Mouse (Mus musculus) thymus, adult 2 months (tissue): Measurements from ENCODE around the gene H1f0. TPM values are rescaled to one million over a fixed set of nuclear protein-coding genes. Genes with fewer than 3 reads are reported as not detected.

Experiments used
- DNase-seq: peaks from one replicate; pipeline ENCODE4 v3.0.0; 2021
- H3K27ac ChIP-seq: fragments of 200-500 bp; 2 replicates; pipeline ENCODE4 v1.5.1; 2012; ENCODE audit warnings: low read length, control low read depth; ENCODE audit not compliant: control insufficient read depth, insufficient read depth
- H3K27me3 ChIP-seq: fragments of 200-500 bp; 2 replicates; pipeline ENCODE4 v1.6.1; 2012; ENCODE audit warnings: mild to moderate bottlenecking, low read length, moderate library complexity, mixed read lengths; ENCODE audit not compliant: control insufficient read depth, insufficient read depth
- H3K36me3 ChIP-seq: fragments of 200-500 bp; 2 replicates; pipeline ENCODE4 v1.6.1; 2012; ENCODE audit warnings: mild to moderate bottlenecking, low read length, moderate library complexity; ENCODE audit not compliant: control insufficient read depth, insufficient read depth
- H3K4me1 ChIP-seq: fragments of 200-500 bp; replicated peaks from 2 replicates; pipeline ENCODE4 v1.6.1; 2012; ENCODE audit warnings: low read length; ENCODE audit not compliant: control insufficient read depth, insufficient read depth
- H3K4me3 ChIP-seq: fragments of 200-500 bp; 2 replicates; pipeline ENCODE4 v1.5.1; 2012; ENCODE audit warnings: mild to moderate bottlenecking, low read length, control low read depth, moderate library complexity; ENCODE audit not compliant: control insufficient read depth, insufficient read depth
- CTCF ChIP-seq: fragments of 200-500 bp; IDR thresholded peaks from 2 replicates; pipeline ENCODE4 v1.5.1; 2012; ENCODE audit warnings: mild to moderate bottlenecking, control low read depth, low read length, moderate library complexity, borderline replicate concordance; ENCODE audit not compliant: control insufficient read depth, poor library complexity, insufficient read depth; ENCODE audit errors: extremely low read depth
- POLR2A ChIP-seq: fragments of 200-500 bp; IDR thresholded peaks from 2 replicates; pipeline ENCODE4 v1.6.1; 2012; ENCODE audit warnings: mild to moderate bottlenecking, low read length, control low read depth, moderate library complexity; ENCODE audit not compliant: control insufficient read depth, poor library complexity, insufficient read depth; ENCODE audit errors: extremely low read depth
- WGBS: fragments of 180-500 bp; shearing (Covaris S2); methylation state at CpG from one replicate; pipeline ENCODE4 v1.1.7; 2018; 5-methylcytosine and 5-hydroxymethylcytosine counted together
- polyA plus RNA-seq: library from polyadenylated mRNA; depleted of rRNA; stranded (reverse); fragments of >200 nt; gene quantifications from 2 replicates; pipeline ENCODE4 v1.2.3, GENCODE M21; 2012

The H1f0 gene
- polyA plus RNA-seq, 1 experiment: 35.7 TPM

DNA sequence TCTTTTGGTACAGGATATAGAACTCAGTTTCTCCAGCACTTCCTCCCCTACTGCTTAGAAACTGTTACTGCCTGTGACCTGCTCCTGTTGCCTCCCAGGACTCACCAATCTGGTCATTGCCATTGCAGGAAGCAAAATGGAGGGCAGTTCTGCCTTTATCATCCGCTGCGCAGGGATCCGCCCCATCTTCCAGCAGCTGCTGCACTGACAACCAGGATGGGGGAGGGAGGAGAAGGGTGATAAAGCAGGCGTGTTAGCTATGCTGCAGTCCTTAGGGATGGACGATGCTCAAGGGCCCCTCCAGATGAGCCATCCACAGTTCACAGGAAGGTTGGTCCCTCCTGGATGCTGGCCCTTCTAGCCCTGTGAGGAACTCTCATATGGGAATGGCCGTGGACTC, 29.6 kb downstream of the H1f0 start:
- 98% methylated on average over 6 of the region's 6 CpGs for WGBS
- no peaks in the 10 kb centered on the region; the same call in 1 of the 2 replicates for H3K4me1 ChIP-seq
- no peak for TF ChIP-seq CTCF
- TF ChIP-seq POLR2A: no peak

DNA sequence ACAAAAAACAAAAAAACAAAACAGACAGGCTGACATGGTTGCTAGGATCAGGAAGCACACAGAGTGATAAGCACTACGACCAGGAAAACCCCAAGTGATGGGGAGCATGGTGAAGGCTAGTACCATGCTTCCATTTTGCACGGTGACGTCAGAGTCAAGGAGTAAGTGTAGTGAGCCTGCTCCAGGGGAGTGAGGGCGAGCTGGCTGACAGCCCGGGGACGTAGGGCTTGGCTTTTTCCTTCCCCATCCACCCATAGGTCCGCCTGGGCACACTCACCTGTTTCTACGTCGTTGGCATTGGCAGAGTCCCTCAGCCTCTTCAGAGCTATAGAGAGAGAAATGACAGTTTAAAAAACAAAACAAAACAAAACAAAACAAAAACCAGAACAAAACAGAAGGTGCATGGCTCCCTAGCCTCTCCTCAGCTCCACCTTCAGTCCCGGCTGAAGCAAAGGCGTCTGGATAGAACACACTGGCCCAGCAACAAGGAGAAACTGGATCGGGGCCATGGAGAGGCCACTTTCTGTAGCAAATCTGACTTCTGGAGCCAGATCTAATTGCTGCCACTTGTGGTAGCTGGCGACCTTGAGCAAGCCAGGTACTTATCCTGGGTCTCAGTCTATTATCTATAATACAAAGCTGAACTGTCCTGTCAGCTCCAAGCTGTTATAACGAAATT, 32.8 kb downstream of the H1f0 start:
- 96% methylated on average over 14 of the region's 14 CpGs for WGBS
- Histone ChIP-seq H3K27me3 (no peaks in the 10 kb centered on the region), H3K27ac (no peak overlapping the region), H3K4me1 (peaks cover 2% of the 10 kb centered on the region; the same call in 1 of the 2 replicates), H3K36me3 (peaks cover 25% of the 10 kb centered on the region), H3K4me3 (no peak overlapping the region)
- TF ChIP-seq CTCF: no peak
- TF ChIP-seq POLR2A: no peak
- DNase-seq: no peak

More for the DNA sequence above, 29.6 kb downstream of the H1f0 start:
- H3K27ac ChIP-seq: no peak overlapping the region
- DNase-seq: no peak
- H3K27me3 ChIP-seq: no peaks in the 10 kb centered on the region
- H3K36me3 ChIP-seq: peaks cover 54% of the 10 kb centered on the region
- H3K4me3 ChIP-seq: no peak overlapping the region

DNA sequence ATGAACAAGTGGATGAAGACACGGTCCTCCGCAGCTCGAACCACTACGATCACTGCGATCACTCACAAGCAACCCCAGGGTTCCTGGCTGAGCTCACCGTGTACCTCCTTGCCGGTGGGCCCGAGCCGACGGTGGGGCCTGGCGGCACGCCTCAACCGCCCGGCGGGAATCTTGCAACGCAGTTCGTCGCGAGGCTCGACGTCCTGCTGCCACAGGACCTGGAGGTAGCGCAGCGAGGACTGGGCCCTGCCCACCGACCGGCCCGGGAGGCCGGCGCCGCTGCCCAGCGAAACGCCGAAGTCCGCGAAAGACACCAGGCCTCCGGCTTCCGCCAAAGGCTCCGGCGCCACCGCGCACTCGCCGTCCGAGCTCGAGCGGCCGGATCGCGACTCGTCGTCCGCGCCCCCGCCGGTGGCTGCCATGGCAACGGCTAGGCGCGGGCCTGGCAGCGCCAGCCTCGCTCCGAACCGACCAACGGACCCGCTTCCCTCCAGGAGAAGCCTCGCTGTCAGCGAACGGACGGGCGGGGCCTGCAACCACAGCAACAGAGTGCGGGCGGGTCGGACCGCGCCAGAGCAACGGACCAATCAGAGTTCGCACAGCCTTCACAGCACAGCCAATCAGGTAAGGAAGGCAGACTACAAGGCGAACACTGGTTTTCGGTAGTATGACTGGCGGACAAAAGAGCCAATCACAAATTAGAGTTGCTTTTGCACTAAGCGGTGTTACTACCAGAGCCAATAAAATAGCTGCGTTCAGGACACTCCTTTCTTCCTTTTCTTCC, 34.3 kb downstream of the H1f0 start, which contains the start of gene Ankrd54:
Ankrd54 (minus strand) TSS at position 518 of the 784 bp plus-strand sequence.
- TF ChIP-seq POLR2A (peak; percentile 32; the same call in 1 of the 2 replicates), CTCF (peak; percentile 13; the same call in 1 of the 2 replicates)
- WGBS: under 1% methylated on average over 80 of the region's 80 CpGs
- Histone ChIP-seq H3K36me3 (peaks cover 13% of the 10 kb centered on the region; the same call in 1 of the 2 replicates), H3K4me3 (peak within 1 kb of the TSS; percentile 80), H3K4me1 (peaks cover 2% of the 10 kb centered on the region; the same call in 1 of the 2 replicates), H3K27ac (no peak within 1 kb of the TSS), H3K27me3 (no peaks in the 10 kb centered on the region)
- DNase-seq: peak; percentile 96

DNA sequence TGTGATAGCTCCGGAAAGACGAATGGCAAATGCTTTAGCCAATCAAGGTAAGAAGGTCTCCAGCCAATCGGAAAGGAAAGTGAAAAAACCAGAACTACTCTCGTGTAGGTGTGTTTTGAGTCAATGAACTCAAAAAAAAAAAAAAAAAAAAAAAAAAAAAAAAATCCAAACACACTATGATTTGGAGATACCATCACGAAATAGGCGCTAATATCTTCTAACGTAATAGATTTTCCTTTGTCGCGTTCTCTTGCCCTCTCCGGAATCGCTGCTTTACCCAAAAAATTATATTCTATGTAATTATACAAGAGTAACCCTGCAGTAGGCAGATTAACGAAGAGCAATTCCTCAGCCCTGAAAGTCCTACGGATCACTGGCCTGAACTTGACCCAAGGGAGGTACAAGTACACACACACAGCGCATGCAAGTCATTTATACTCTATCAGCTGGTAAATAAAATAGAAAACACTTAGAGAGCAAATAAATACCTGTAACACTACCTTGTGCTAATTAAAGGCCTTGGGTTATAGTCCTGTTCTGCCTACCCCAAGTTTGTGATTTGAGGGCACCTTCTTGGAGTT, 35.0 kb downstream of the H1f0 start:
- Histone ChIP-seq H3K36me3 (peaks cover 8% of the 10 kb centered on the region; the same call in 1 of the 2 replicates), H3K4me1 (peaks cover 2% of the 10 kb centered on the region; the same call in 1 of the 2 replicates), H3K27ac (no peak overlapping the region), H3K4me3 (no peak overlapping the region), H3K27me3 (no peaks in the 10 kb centered on the region)
- 10% methylated on average over 14 of the region's 14 CpGs for WGBS
- no peak for DNase-seq
- TF ChIP-seq CTCF (no peak), POLR2A (no peak)

DNA sequence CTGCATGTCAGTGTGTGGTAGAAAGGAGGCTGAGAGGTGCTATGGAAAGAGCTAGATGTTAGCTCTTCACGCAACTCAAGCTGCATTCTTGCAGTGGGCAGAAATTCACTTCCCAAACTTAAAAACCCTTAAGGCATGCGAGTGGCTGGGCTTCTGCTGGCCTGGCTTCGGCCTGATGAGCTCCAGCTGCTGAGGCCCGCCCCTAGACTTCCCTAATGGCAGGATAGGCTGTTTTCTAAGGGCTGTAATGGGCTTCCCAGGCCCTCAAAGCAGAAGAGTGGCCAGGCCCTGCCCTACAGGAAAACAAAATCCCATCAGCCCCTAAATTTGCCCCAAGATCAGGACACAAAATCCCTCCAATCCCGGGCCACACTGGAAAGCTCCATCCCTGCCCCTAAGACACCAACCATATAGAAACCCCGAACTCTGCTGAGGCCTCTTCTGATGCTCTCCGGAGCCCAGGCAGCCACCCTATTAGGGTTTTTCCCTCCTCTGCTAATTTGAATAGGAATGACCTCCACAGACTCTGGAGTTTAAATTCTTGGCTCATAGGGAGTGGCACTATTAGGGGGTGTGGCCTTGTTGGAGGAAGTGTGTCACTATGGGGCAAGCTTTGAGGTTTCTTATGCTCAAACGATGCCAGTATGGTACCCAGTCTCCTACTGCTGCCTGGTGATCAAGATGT, 37.0 kb downstream of the H1f0 start:
- DNase-seq: no peak
- Histone ChIP-seq H3K4me3 (no peak overlapping the region), H3K4me1 (peaks cover 2% of the 10 kb centered on the region; the same call in 1 of the 2 replicates), H3K27me3 (no peaks in the 10 kb centered on the region), H3K36me3 (0 out of 2 replicates have a peak, but pooled peaks cover 3% of the 10 kb centered on the region), H3K27ac (no peak overlapping the region)
- TF ChIP-seq CTCF (no peak), POLR2A (no peak)
- 84% methylated on average over 8 of the region's 8 CpGs for WGBS
